Mouse (Mus musculus) lung, adult 2 months (tissue): ENCODE measurements around the gene Foxo6. TPM values are rescaled to one million over a fixed set of nuclear protein-coding genes. Genes with fewer than 3 reads are reported as not detected.

Experiments used
- DNase-seq: peaks from one replicate; pipeline ENCODE4 v3.0.0; 2022
- H3K4me1 ChIP-seq: fragments of 200-500 bp; 2 replicates; pipeline ENCODE4 v1.6.1; 2011; ENCODE audit warnings: low read length; ENCODE audit not compliant: control insufficient read depth, insufficient read depth
- H3K4me3 ChIP-seq: fragments of 200-500 bp; replicated peaks from 2 replicates; pipeline ENCODE3; 2011; ENCODE audit warnings: low read depth, mild to moderate bottlenecking, control low read depth, low read length; ENCODE audit errors: extremely low read depth
- CTCF ChIP-seq: fragments of 200-500 bp; IDR thresholded peaks from 2 replicates; pipeline ENCODE4 v1.5.1; 2011; ENCODE audit warnings: mild to moderate bottlenecking, low read length, control low read depth; ENCODE audit not compliant: insufficient read depth
- POLR2A ChIP-seq: fragments of 200-500 bp; IDR thresholded peaks from 2 replicates; pipeline ENCODE4 v1.6.1; 2011; ENCODE audit warnings: low read depth, mild to moderate bottlenecking, control low read depth, low read length, borderline replicate concordance; ENCODE audit errors: extremely low read depth
- WGBS: fragments of 180-500 bp; shearing (Covaris S2); methylation state at CpG from one replicate; pipeline ENCODE4 v1.1.7; 2018; 5-methylcytosine and 5-hydroxymethylcytosine counted together
- polyA plus RNA-seq: library from polyadenylated mRNA; depleted of rRNA; stranded (reverse); fragments of >200 nt; gene quantifications from 2 replicates; pipeline ENCODE4 v1.2.3, GENCODE M21; 2012

Gene Foxo6
- polyA plus RNA-seq, 1 experiment = 3.1 TPM

GRCm38 (mm10) chr4:120271886-120272580 is 15.1 kb downstream of the Foxo6 start:
- TF ChIP-seq CTCF = no peak
- no peak for TF ChIP-seq POLR2A
- 88% methylated on average over 6 of the region's 6 CpGs for WGBS
- no peak for DNase-seq
- Histone ChIP-seq H3K4me1 (no peaks in the 10 kb centered on the region; the same call in 1 of the 2 replicates), H3K4me3 (no peak overlapping the region)

GRCm38 (mm10) chr4:120271208-120271607 is 15.9 kb downstream of the Foxo6 start:
- DNase-seq = no peak
- TF ChIP-seq CTCF = no peak
- TF ChIP-seq POLR2A = no peak
- Histone ChIP-seq H3K4me1 (no peaks in the 10 kb centered on the region; the same call in 1 of the 2 replicates), H3K4me3 (no peak overlapping the region)
- WGBS = 45% methylated on average over 8 of the region's 8 CpGs

- TF ChIP-seq CTCF = no peak
- TF ChIP-seq POLR2A = no peak
- no peak overlapping the region for H3K4me3 ChIP-seq
- no peak for DNase-seq
- 53% methylated on average over 4 of the region's 4 CpGs for WGBS
- no peaks in the 10 kb centered on the region; the same call in 1 of the 2 replicates for H3K4me1 ChIP-seq
Observed at GRCm38 (mm10) chr4:120270937-120271199, 16.3 kb downstream of the Foxo6 start.

- 74% methylated on average over 4 of the region's 4 CpGs for WGBS
- DNase-seq = no peak
- Histone ChIP-seq H3K4me1 (no peaks in the 10 kb centered on the region; the same call in 1 of the 2 replicates), H3K4me3 (no peak overlapping the region)
- TF ChIP-seq CTCF = no peak
- no peak for TF ChIP-seq POLR2A
Observed at GRCm38 (mm10) chr4:120270148-120270936, 16.8 kb downstream of the Foxo6 start.

GRCm38 (mm10) chr4:120269426-120269825 is 17.7 kb downstream of the Foxo6 start:
- Histone ChIP-seq H3K4me3 (no peak overlapping the region), H3K4me1 (no peaks in the 10 kb centered on the region; the same call in 1 of the 2 replicates)
- 22% methylated on average over 9 of the region's 9 CpGs for WGBS
- TF ChIP-seq CTCF = no peak
- TF ChIP-seq POLR2A = no peak
- no peak for DNase-seq

- H3K4me3 ChIP-seq = no peak overlapping the region
- H3K4me1 ChIP-seq = no peaks in the 10 kb centered on the region; the same call in 1 of the 2 replicates
- no peak for TF ChIP-seq CTCF
- TF ChIP-seq POLR2A = no peak
- no peak for DNase-seq
- WGBS = 7% methylated on average over 109 of the region's 112 CpGs
Observed at GRCm38 (mm10) chr4:120268214-120269061, 18.7 kb downstream of the Foxo6 start.

- Histone ChIP-seq H3K4me1 (no peaks in the 10 kb centered on the region; the same call in 1 of the 2 replicates), H3K4me3 (no peak overlapping the region)
- DNase-seq = no peak
- TF ChIP-seq CTCF = no peak
- TF ChIP-seq POLR2A = no peak
- WGBS = 19% methylated on average over 25 of the region's 25 CpGs
Observed at GRCm38 (mm10) chr4:120267683-120268082, 19.5 kb downstream of the Foxo6 start.

GRCm38 (mm10) chr4:120267136-120267535 is 20.0 kb downstream of the Foxo6 start:
- 44% methylated on average over 24 of the region's 24 CpGs for WGBS
- no peak for DNase-seq
- Histone ChIP-seq H3K4me1 (no peaks in the 10 kb centered on the region; the same call in 1 of the 2 replicates), H3K4me3 (no peak overlapping the region)
- TF ChIP-seq CTCF = no peak
- TF ChIP-seq POLR2A = no peak

GRCm38 (mm10) chr4:120264105-120264504 is 23.0 kb downstream of the Foxo6 start:
- no peaks in the 10 kb centered on the region; the same call in 1 of the 2 replicates for H3K4me1 ChIP-seq
- TF ChIP-seq POLR2A (no peak), CTCF (no peak)

More at GRCm38 (mm10) chr4:120264105-120264504, 23.0 kb downstream of the Foxo6 start:
- WGBS = 53% methylated on average over 3 of the region's 3 CpGs
- DNase-seq = no peak
- H3K4me3 ChIP-seq = no peak overlapping the region
